Mouse (Mus musculus) lung, adult 2 months (tissue): Measurements from ENCODE around the gene Dmrta2.

ENCODE experiments used
- CTCF ChIP-seq: fragments of 200-500 bp; IDR thresholded peaks from 2 replicates; pipeline ENCODE4 v1.5.1; 2011; ENCODE audit warnings: mild to moderate bottlenecking, low read length, control low read depth; ENCODE audit not compliant: insufficient read depth
- POLR2A ChIP-seq: fragments of 200-500 bp; IDR thresholded peaks from 2 replicates; pipeline ENCODE4 v1.6.1; 2011; ENCODE audit warnings: low read depth, mild to moderate bottlenecking, control low read depth, low read length, borderline replicate concordance; ENCODE audit errors: extremely low read depth

DNA sequence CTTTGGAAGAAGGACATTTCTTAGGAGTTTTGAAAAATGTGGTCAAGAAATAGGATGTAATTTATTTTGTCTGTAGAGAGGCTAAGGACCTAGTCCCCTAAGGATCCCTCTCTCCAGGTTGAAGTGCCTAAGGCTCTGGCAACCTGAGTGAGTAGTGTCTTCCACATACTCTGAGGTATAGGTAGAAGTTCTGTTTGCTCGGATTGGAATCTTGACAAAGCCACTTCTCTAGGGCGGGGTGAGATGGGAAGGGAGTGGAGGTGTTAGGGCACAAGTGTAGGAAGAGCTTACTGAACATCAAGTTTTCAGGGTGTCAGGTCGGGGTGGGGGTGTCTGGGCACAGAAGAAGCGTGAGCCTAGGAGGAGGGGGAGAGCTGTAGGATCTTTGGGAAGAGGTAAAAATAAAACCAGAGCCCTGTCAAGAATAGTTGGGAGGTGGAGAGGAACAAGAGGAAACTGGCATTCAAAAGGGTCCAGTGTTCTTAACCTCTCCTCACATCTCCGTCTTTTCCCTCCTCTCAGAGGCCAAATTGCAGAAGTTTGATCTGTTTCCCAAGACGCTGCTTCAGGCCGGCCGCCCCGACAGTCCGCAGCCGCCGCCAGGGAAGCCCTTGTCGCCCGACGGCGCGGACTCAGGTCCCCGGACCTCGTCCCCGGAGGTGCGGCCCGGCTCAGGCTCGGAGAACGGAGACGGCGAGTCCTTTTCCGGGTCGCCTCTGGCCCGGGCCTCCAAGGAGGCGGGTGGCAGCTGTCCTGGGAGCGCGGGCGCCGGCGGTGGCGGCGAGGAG lies 3.4 kb downstream of the Dmrta2 start:
- TF ChIP-seq CTCF = no peak
- TF ChIP-seq POLR2A = no peak
